Mouse (Mus musculus) midbrain, postnatal 0 days (tissue): ENCODE results near the gene Ncam2. TPM values are rescaled to one million over a fixed set of nuclear protein-coding genes. Genes with fewer than 3 reads are reported as not detected.

Experiments
- ATAC-seq: fragments of 200-750 bp; cut with Nextera tagmentation; 2 replicates; pipeline ENCODE4 v1.8.0; 2017; ENCODE audit warnings: moderate number of reproducible peaks, mild to moderate bottlenecking, moderate TSS enrichment, moderate library complexity; ENCODE audit not compliant: low FRiP score
- DNase-seq: peaks from one replicate; pipeline ENCODE4 v3.0.0-alpha.2; 2015; ENCODE audit warnings: low spot score
- H3K27ac ChIP-seq: fragments of 300-500 bp; sonication (generic); 2 replicates; pipeline ENCODE4 v1.5.1; 2014; ENCODE audit warnings: low read depth, mild to moderate bottlenecking, low read length, mixed read lengths
- H3K27me3 ChIP-seq: fragments of 300-500 bp; sonication (generic); 2 replicates; pipeline ENCODE4 v1.6.1; 2014; ENCODE audit warnings: low read length, control low read depth, mixed read lengths; ENCODE audit not compliant: insufficient read depth
- H3K36me3 ChIP-seq: fragments of 300-500 bp; sonication (generic); 2 replicates; pipeline ENCODE4 v1.6.1; 2014; ENCODE audit warnings: low read length, control low read depth, mixed read lengths; ENCODE audit not compliant: insufficient read depth
- H3K4me1 ChIP-seq: fragments of 300-500 bp; sonication (generic); 2 replicates; pipeline ENCODE4 v1.6.1; 2014; ENCODE audit warnings: mild to moderate bottlenecking, control low read depth, antibody characterized with exemption, low read length, mixed read lengths; ENCODE audit not compliant: insufficient read depth
- H3K4me2 ChIP-seq: fragments of 300-500 bp; sonication (generic); 2 replicates; pipeline ENCODE4 v1.6.1; 2014; ENCODE audit warnings: low read depth, mild to moderate bottlenecking, low read length, mixed read lengths; ENCODE audit not compliant: poor library complexity, severe bottlenecking
- H3K4me3 ChIP-seq: fragments of 300-500 bp; sonication (generic); 2 replicates; pipeline ENCODE4 v1.5.1; 2014; ENCODE audit warnings: low read depth, mild to moderate bottlenecking, low read length, moderate library complexity
- H3K9ac ChIP-seq: fragments of 300-500 bp; sonication (generic); replicated peaks from 2 replicates; pipeline ENCODE4 v1.6.1; 2014; ENCODE audit warnings: mild to moderate bottlenecking, low read length, moderate library complexity, mixed read lengths; ENCODE audit not compliant: poor library complexity, severe bottlenecking
- H3K9me3 ChIP-seq: fragments of 300-500 bp; sonication (generic); 2 replicates; pipeline ENCODE4 v1.6.1; 2016; ENCODE audit warnings: low read length, control low read depth
- CTCF ChIP-seq: IDR thresholded peaks from 2 replicates; pipeline ENCODE4 v1.5.1; 2016; ENCODE audit warnings: antibody characterized with exemption, mild to moderate bottlenecking
- WGBS: fragments of 180-500 bp; shearing (Covaris S2); extraction: QIAGEN DNeasy Blood & Tissue Kit; methylation state at CpG from one replicate; pipeline ENCODE4 v1.1.7; 2014; 5-methylcytosine and 5-hydroxymethylcytosine counted together
- polyA plus RNA-seq: library from polyadenylated mRNA; unstranded; fragments of >200 nt; fragmentation: Nextera tagmentation; extraction: Ambion mirVana; gene quantifications from 2 replicates; pipeline ENCODE4 v1.2.1, GENCODE M21; 2015
- total RNA-seq: library from RNA; depleted of rRNA; stranded (reverse); fragments of >200 nt; gene quantifications from 2 replicates; pipeline ENCODE4 v1.2.3, GENCODE M21; 2014

The Ncam2 gene
- total and polyA plus RNA-seq, 2 experiments from 2014 or later, result 29.3 to 87.1 TPM

- TF ChIP-seq CTCF, result no peak
- Histone ChIP-seq H3K9ac (no peak overlapping the region), H3K36me3 (no peaks in the 10 kb centered on the region), H3K4me2 (no peak overlapping the region), H3K4me1 (no peaks in the 10 kb centered on the region), H3K4me3 (no peak overlapping the region), H3K27ac (no peak overlapping the region), H3K9me3 (no peaks in the 10 kb centered on the region), H3K27me3 (no peaks in the 10 kb centered on the region)
- DNase-seq (no peak), ATAC-seq (no peak; the same call in 1 of the 2 replicates)
- WGBS, result 66% methylated on average over 2 of the region's 2 CpGs
Measured at GRCm38 (mm10) chr16:81656550-81656949, 456.1 kb downstream of the Ncam2 start.

DNA sequence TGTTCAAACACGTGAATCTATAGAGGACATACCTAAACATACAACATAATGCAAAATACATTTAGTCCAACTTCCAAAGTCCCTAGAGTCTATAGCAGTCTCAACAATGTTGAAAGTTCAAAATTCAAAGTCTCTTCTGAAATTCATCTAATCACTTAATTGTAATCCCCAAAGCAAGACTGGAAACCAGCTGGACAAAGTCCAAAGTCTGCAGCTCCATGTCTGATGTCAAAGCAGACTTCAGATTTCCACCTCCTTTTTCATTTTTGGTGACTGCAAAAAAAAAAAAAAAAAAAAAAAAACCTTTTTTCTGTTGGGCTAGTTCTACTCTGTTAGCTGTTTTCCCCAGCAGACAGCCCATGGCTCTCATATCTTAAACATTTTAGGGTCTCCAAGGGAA lies 473.4 kb downstream of the Ncam2 start:
- DNase-seq, result no peak
- Histone ChIP-seq H3K4me2 (no peak overlapping the region), H3K9ac (no peak overlapping the region), H3K4me1 (no peaks in the 10 kb centered on the region), H3K27me3 (no peaks in the 10 kb centered on the region), H3K27ac (no peak overlapping the region), H3K36me3 (no peaks in the 10 kb centered on the region), H3K4me3 (no peak overlapping the region), H3K9me3 (no peaks in the 10 kb centered on the region)
- no peak for TF ChIP-seq CTCF
- 82% methylated on average over 1 of the region's 1 CpGs for WGBS
- ATAC-seq, result no peak

DNA sequence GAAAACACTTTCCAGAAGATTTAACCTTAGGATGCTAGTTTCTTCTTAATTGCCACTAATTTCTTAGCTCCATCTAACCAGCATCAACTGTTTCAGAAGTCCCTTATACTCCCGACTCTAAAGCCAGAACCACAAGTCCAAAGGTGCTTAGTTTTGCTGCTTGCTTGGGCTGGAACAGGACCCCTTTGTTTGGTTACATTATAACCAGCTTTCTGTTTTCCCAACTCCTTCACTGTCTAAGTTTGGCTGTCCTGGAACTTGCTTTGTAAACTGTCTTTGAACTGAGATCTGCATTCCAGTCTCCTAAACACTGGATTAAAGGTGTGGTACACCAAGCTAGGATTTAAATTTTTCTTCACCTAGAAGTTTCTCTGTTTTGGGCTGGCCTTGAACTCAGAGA lies 475.0 kb downstream of the Ncam2 start:
- WGBS, result 92% methylated on average over 1 of the region's 1 CpGs
- H3K9me3 ChIP-seq, result no peaks in the 10 kb centered on the region
- TF ChIP-seq CTCF, result no peak
- H3K27me3 ChIP-seq, result no peaks in the 10 kb centered on the region
- no peak overlapping the region for H3K9ac ChIP-seq
- no peak for DNase-seq
- H3K4me1 ChIP-seq, result no peaks in the 10 kb centered on the region
- H3K4me3 ChIP-seq, result no peak overlapping the region
- no peak overlapping the region for H3K4me2 ChIP-seq
- ATAC-seq, result no peak
- no peak overlapping the region for H3K27ac ChIP-seq
- no peaks in the 10 kb centered on the region for H3K36me3 ChIP-seq
